Mouse (Mus musculus) testis, adult 2 months (tissue): Measurements from ENCODE around the gene Psg25. TPM values are rescaled to one million over a fixed set of nuclear protein-coding genes. Genes with fewer than 3 reads are reported as not detected.

Experiments used
- H3K27ac ChIP-seq: fragments of 200-500 bp; 2 replicates; pipeline ENCODE4 v1.5.1; 2012; ENCODE audit warnings: low read depth, low read length; ENCODE audit not compliant: control insufficient read depth, insufficient read depth
- H3K27me3 ChIP-seq: fragments of 200-500 bp; 2 replicates; pipeline ENCODE4 v1.6.1; 2012; ENCODE audit warnings: mild to moderate bottlenecking, low read length, moderate library complexity; ENCODE audit not compliant: control insufficient read depth, insufficient read depth
- H3K36me3 ChIP-seq: fragments of 200-500 bp; 2 replicates; pipeline ENCODE4 v1.6.1; 2012; ENCODE audit warnings: mild to moderate bottlenecking, low read length; ENCODE audit not compliant: control insufficient read depth, insufficient read depth
- H3K4me1 ChIP-seq: fragments of 200-500 bp; 2 replicates; pipeline ENCODE4 v1.6.1; 2012; ENCODE audit warnings: low read length; ENCODE audit not compliant: control insufficient read depth, insufficient read depth
- H3K4me3 ChIP-seq: fragments of 200-500 bp; 2 replicates; pipeline ENCODE4 v1.5.1; 2012; ENCODE audit warnings: low read depth, mild to moderate bottlenecking, low read length, moderate library complexity, mixed read lengths; ENCODE audit not compliant: control insufficient read depth
- CTCF ChIP-seq: fragments of 200-500 bp; IDR thresholded peaks from 2 replicates; pipeline ENCODE4 v1.5.1; 2012; ENCODE audit warnings: low read depth, mild to moderate bottlenecking, inconsistent platforms, low read length, moderate library complexity; ENCODE audit not compliant: control insufficient read depth, insufficient read depth, insufficient replicate concordance
- POLR2A ChIP-seq: fragments of 200-500 bp; IDR thresholded peaks from 2 replicates; pipeline ENCODE4 v1.6.1; 2012; ENCODE audit warnings: low read depth, mild to moderate bottlenecking, inconsistent platforms, low read length, moderate library complexity; ENCODE audit not compliant: control insufficient read depth
- polyA plus RNA-seq: library from polyadenylated mRNA; depleted of rRNA; stranded (reverse); fragments of >200 nt; gene quantifications from 2 replicates; pipeline ENCODE4 v1.2.3, GENCODE M21; 2012; rRNA removed

The Psg25 gene
- polyA plus RNA-seq, 1 experiment: not detected

DNA sequence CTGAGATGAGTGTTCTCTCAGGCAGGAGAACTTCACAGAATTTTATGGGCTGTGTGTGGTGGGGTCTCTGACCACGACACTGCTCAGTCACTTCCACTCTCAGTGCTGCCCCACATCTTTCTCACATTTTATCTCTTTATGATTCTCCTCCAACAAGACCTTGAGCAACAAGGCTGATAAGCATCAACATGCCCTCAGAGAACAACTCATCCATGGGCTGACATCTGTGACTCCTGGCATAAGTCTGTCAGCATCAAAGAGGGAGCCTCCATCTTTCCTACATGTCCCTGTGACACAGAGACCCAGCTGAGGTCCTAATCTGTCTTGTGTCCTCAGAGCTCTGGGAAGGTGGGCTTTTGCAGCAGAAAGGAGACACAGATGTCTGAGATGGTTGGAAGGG lies 48.0 kb downstream of the Psg25 start, which contains the start of gene Psg26:
Psg26 (minus strand) TSS at position 101 of the 400 bp plus-strand sequence.
- Histone ChIP-seq H3K27ac (no peak within 1 kb of the TSS), H3K4me3 (no peak within 1 kb of the TSS), H3K27me3 (no peaks in the 10 kb centered on the region), H3K4me1 (no peaks in the 10 kb centered on the region), H3K36me3 (no peaks in the 10 kb centered on the region)
- no peak for TF ChIP-seq CTCF
- TF ChIP-seq POLR2A: no peak

Other genes starting within 250 kb of the Psg25 start
- gene Psg18, start 177.3 kb downstream of the Psg25 start, polyA plus RNA-seq: not detected in 2 replicates
- gene Psg28, start 100.2 kb downstream of the Psg25 start, polyA plus RNA-seq: not detected in 2 replicates
- gene Psg26, start 48.1 kb downstream of the Psg25 start, polyA plus RNA-seq: not detected in 2 replicates
- not detected in 2 replicates for gene Psg27, start 35.0 kb upstream of the Psg25 start, polyA plus RNA-seq
- gene Psg23, start 84.2 kb upstream of the Psg25 start, polyA plus RNA-seq: not detected in 2 replicates
- gene Psg21, start 124.5 kb upstream of the Psg25 start, polyA plus RNA-seq: not detected in 2 replicates
- not detected in 2 replicates for gene Psg20, start 153.9 kb upstream of the Psg25 start, polyA plus RNA-seq
- gene Psg22, start 185.8 kb upstream of the Psg25 start, polyA plus RNA-seq: 0.17 and 0.21 TPM in 2 replicates